Mouse (Mus musculus): Measurements from ENCODE around the gene Oas1c.
"Not testable (repeated sequence)": the region's sequence is repeated elsewhere in the genome, so short reads cannot be mapped to it uniquely, and the experiment has no call there.

Oas1c gene

GRCm38 (mm10) chr5:120811951-120812819 lies at the start of gene Oas1c:
TSS of gene Oas1c (minus strand) at chr5:120812514.
- peak; percentile 67 for DNase-seq

GRCm38 (mm10) chr5:120861121-120861520 lies 48.8 kb upstream of the Oas1c start, which contains the start of gene Oas1h:
TSS of gene Oas1h (plus strand) at chr5:120861421.
- DNase-seq = no peak

DNA sequence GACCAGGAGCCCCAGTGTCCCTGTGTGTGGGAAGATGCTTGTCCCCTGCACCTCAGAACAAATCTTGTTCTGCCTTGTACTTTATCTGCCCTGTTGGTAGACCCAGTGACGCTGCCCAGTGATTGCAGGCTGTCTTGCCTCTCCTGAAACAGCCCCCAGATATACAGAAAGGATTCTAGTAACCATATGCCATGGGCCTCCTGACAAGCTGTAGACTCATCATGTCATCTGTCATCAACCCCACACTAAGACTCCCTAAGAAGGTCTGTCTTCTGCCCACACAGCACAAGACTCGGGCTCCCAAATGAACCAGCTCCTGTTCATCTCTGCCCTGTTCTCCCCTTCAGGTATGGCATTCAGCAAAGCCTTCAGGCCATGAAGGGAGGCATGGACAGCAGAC lies 46.9 kb upstream of the Oas1c start:
- peak; percentile 25 for DNase-seq

DNA sequence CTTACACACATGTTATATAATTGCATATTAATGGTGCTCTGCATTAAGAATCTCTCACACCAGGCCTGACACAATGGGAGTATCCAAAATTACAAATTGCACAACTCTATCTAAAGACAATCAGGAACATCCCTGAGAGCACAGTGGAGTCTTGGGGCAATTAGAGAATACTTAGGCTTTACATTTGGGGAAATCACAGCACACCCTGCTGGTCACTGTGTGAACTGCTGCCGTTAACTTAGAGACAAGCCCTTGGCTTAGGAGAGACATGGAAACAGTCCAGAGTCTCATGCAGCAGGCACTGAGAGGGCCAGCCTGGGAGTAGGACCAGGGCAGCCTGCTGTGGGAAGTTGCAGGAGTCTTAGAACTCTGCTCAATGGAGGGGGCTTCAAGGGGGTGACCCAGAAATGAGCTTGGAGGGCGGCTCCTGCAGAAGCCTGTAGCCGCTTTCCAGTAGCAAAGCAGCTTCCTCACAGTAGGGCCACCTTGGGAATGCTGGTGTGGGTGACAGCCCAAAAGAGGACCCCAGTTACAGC lies 37.4 kb upstream of the Oas1c start:
- peak; percentile 18 for DNase-seq

DNA sequence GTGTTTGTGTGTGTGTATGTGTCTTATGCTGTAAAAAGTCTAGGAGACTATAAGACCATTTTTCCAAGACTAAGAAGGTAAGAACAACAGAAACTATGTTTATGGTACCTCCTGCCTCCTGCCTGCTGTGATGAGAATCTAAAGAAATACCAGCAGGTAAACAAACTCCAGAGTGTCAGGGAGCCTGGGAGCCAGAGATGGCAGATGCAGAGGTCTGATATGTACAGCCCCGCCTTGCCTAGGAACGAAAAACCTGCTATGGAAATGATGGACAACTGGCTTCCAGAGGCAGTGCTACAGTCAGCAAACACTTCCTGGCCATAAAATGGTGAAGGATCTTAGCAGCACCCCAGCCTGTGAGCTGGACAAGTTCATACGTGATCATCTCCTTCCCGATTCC lies 34.8 kb upstream of the Oas1c start, which contains the start of gene Oas1f:
Oas1f (plus strand) TSS at position 301 of the 400 bp plus-strand sequence.
- DNase-seq = no peak

DNA sequence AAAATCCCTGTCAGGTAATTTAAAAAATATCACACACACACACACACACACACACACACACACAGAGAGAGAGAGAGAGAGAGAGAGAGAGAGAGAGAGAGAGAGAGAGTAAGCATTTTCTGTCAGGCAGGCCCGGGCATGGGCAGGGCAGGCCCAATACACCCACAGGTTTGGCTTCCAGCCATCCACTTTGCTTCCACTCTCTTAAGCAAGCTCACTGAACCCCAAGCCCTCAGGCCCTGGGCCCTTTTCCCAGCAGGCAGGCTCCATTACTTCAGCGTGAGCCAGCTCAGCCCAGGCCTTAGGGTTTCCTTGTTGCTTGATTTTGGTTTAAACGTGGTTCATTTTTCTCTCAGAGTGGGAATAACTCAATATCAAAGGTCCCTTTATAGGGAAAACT lies 32.4 kb upstream of the Oas1c start:
- DNase-seq = peak; percentile 16

DNA sequence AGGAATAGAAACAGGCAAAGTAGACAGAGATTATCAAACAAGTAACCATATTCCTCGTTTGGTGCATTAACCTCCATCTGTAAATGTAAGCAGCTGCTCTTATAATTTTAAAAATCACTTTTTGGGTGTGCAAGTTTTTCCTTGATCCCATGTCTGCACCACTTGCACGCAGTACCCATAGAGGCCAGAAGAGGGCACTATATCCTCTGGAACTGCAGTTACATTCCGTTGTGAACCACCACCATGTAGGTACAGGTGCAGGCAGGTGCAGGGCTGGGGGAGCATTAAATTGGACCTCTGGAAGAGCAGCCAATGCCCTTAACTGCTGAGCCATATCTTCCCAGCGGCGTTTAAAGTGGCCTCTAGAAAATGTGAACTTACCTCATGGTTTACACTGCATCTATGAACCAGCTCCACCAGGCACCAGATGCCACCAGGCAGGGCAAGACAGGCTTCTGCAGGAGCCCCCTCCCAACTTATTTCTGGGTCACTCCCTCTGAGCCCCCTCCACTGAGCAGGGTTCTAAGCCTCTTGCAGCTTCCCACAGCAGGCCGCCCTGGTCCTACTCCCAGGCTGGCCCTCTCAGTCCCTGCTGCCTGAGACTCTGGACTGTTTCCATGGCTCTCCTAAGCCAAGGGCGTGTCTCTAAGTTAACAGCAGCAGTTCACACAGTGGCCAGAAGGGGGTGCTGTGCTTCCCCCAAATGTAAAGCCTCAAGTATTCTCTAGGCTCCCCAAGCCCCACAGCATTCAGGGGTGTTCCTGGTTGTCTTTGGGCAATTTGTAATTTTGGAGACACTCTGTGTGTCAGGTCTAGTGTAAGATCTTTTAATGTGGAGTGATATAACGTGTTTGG lies 24.6 kb upstream of the Oas1c start:
- peak; percentile 64 for DNase-seq

DNA sequence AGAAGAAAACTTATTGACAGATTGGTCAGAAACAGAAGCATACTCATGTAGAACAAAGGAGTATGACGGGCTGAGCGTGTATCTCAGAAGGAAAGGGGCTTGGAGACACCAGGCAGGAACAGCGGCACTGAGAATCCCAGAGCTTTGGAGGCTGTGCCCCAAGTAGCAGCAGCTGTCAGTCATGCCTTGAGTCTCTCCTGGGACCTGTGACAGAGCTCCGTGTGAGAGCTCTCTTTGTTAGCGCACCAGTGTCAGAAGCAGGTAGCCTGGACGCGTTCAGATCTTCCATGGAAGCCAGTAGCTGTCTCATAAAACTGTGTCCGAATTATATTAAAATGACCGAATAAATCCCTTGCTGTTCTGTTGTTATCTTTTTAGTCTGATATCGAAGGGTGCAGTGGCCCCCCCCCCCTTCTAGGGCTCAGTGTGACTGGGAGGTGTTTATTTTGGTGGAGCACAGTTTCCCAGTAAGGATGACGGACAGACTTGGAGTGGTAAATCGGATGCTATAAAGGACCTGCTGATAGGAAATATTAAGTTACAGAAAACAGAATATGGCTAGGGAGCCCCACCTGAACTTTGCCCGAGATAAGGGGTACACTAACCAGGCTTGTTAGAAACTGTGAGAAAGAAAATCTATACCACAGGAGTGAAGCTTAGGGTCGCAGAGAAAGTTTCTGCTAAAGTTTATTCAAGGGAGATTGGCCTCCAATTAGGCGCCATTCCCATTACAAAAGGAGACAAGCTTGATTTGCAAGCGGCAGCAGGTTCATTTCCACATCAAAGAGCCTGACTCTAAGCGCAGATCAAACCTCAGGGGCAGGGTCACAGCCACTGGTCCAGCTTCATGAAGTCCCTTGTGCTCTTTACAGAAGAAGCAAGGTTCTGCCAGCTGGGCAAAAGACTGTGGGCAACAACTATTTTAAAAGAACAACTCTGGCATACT lies 21.3 kb upstream of the Oas1c start:
- DNase-seq = no peak

DNA sequence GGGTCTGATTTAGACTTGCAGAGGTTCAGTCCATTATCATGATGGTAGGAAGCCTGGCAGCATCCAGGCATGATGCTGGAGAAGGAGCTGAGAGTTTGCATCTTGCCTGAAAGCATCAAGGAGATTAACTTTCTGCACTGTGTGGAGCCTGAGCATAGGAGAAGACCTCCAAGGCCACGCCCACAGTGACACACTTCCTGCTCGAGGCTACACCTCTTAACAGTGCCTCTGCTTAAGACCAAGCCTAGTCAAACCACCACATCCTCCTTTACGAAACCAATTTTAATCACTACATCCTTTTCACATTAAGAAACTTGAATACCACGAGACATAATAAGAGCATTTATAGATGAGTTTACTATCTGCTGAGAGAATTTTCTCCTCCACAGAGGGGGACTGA lies 18.7 kb upstream of the Oas1c start:
- DNase-seq = no peak

DNA sequence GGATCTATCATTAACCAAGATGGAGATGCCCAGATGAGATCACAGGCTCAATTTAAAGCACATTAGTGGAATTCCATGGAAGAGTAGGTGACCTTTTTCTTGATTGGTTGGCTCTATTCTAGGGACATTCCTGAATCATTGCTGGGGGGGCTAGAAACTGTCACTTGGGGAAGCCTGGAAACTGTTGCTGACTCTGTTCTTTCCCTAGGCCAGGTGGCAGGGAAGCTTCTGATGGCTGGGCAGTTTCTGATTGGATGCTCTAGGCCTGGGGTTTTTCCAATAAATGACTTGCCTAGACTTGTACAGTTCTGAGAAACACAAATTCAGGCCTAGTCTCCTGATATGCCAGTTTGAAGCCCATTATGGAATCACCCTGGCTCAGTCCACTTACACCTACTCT lies 6.7 kb upstream of the Oas1c start:
- no peak for DNase-seq

DNA sequence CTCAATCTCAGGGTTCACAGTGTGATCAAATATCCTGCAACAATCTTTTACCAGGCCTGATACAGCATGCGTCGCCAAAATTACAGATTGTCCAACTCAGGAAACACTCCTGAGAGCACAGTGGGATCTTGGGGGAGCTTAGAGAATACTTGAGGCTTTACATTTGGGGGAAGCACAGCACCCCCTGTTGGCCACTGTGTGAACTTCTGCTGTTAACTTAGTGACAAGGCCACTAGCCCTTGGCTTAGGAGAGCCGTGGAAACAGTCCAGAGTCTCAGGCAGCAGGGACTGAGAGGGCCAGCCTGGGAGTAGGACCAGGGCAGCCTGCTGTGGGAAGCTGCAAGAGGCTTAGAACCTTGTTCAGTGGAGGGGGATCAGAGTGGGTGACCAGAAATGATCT lies 3.6 kb upstream of the Oas1c start:
- DNase-seq = no peak

GRCm38 (mm10) chr5:120813023-120813422 lies 709 bp upstream of the Oas1c start:
- DNase-seq = no peak

- no peak for DNase-seq
Observed at GRCm38 (mm10) chr5:120809171-120809570, 3.1 kb downstream of the Oas1c start.

DNA sequence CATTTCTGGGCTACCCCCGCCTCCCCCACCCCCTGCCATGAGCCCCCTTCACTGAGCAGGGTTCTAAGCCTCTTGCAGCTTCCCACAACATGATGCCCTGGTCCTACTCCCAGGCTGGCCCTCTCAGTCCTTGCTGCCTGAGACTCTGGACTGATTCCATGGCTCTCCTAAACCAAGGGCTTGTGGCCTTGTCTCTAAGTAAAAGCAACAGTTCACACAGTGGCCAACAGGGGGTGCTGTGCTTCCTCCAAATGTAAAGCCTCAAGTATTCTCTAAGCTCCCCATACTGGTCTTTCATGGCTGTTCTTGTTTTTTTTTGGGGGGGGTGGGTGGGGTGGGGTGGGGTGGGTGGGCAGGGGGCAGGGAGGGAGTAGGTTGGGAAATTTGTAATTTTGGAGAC lies 5.9 kb downstream of the Oas1c start:
- peak; percentile 41 for DNase-seq

DNA sequence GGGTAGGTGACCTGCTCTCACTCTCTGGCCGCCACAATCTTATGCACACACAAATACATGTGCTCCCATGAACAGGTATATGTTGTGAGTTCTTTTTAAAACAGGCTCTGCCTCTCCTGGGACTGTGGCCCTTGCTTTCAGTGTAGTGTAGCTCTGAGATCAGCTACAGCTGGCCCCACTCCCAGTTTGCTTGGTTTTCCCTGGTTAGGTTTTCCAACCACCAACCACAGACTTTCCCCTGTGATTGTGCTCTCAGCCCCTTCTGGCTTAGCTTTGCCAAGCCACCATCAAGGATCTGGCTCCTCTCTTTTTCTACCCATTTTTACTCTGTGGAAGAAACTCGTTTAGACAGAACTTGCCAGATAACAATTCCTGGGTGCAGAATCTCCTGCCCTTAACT lies 8.7 kb downstream of the Oas1c start:
- DNase-seq = no peak

DNA sequence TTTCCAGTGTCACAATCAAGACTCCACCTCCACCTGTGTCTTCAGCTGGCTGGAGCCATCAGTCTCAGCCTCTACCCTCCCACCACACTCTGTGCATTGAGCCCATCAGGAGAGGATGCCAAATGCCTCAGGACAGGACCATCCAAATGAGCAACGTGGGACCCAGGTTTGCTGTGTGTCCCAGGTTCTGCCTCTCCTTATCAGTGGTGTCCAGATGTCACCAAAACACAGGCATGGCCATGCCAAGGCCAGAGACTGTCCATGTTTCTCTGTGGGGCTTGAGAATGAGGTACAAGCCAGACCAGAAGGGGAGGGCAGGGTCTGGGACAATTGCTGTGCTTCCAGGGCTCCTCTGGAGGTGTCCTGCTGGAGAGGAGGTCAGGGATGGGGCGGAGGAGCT lies 13.4 kb downstream of the Oas1c start:
- DNase-seq = not testable (repeated sequence)

- DNase-seq = not testable (repeated sequence)
Observed at GRCm38 (mm10) chr5:120798147-120798546, 14.2 kb downstream of the Oas1c start.

GRCm38 (mm10) chr5:120795480-120796034 lies 16.8 kb downstream of the Oas1c start, which contains the start of gene Oas1e:
TSS of gene Oas1e (minus strand) at chr5:120795530.
- not testable (repeated sequence) for DNase-seq

DNA sequence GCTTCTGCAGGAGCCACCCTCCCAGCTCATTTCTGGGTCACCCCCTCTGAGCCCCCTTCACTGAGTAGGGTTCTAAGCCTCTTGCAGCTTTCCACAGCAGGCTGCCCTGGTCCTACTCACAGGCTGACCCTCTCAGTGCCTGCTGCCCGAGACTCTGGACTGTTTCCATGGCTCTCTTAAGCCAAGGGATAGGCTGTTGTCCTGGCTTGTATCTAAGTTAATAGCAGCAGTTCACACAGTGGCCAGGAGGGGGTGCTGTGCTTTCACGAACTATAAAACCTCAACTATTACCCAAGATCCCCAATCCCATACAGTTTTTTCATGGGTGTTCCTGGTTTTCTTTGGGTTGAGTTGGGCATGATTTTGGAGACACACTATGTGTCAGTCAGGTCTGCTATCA lies 19.3 kb downstream of the Oas1c start:
- DNase-seq = peak; percentile 59

GRCm38 (mm10) chr5:120787042-120787441 lies 25.3 kb downstream of the Oas1c start:
- DNase-seq = no peak

- no peak for DNase-seq
Observed at GRCm38 (mm10) chr5:120782446-120782845, 29.9 kb downstream of the Oas1c start.

DNA sequence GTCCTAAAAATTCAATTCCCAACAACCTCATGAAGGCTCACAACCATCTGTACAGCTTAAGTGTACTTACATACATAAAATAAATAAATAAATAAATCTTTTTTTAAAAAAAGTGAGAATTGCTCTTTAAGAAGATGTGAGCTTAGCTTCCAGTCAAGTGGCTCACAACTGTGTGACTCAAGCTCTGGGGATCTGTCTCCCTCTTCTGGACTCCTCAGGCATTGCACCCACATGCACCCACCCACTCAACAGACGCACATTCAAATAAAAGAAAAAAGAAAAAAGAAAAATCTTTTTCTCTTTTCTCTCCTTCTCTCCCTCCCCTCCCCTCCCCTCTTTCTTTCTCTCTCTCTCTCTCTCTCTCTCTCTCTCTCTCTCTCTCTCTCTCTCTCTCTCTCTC lies 30.7 kb downstream of the Oas1c start:
- no peak for DNase-seq

All from right cerebral cortex, postnatal 14 days (tissue).